Mouse (Mus musculus) hindbrain, embryonic 16.5 days (tissue): Measurements from ENCODE around the gene Zc3h7b. TPM values are rescaled to one million over a fixed set of nuclear protein-coding genes. Genes with fewer than 3 reads are reported as not detected.
"Not testable (repeated sequence)": the region's sequence is repeated elsewhere in the genome, so short reads cannot be mapped to it uniquely, and the experiment has no call there.

Source experiments
- ATAC-seq: fragments of 200-750 bp; cut with Nextera tagmentation; 2 replicates; pipeline ENCODE4 v1.8.0; 2017; ENCODE audit warnings: moderate TSS enrichment, moderate library complexity
- H3K27ac ChIP-seq: fragments of 300-500 bp; sonication (generic); 2 replicates; pipeline ENCODE4 v1.5.1; 2014; ENCODE audit warnings: low read depth, mild to moderate bottlenecking, control low read depth, low read length, moderate library complexity
- H3K27me3 ChIP-seq: fragments of 300-500 bp; sonication (generic); replicated peaks from 2 replicates; pipeline ENCODE4 v1.6.1; 2014; ENCODE audit warnings: low read length; ENCODE audit not compliant: control insufficient read depth, insufficient read depth
- H3K36me3 ChIP-seq: fragments of 300-500 bp; sonication (generic); 2 replicates; pipeline ENCODE4 v1.6.1; 2014; ENCODE audit warnings: mild to moderate bottlenecking, low read length, moderate library complexity, mixed read lengths; ENCODE audit not compliant: control insufficient read depth, insufficient read depth
- H3K4me1 ChIP-seq: fragments of 300-500 bp; sonication (generic); 2 replicates; pipeline ENCODE4 v1.6.1; 2014; ENCODE audit warnings: low read depth, low read length; ENCODE audit not compliant: control insufficient read depth, insufficient read depth
- H3K4me2 ChIP-seq: fragments of 300-500 bp; sonication (generic); 2 replicates; pipeline ENCODE4 v1.6.1; 2014; ENCODE audit warnings: mild to moderate bottlenecking, low read length, control low read depth, moderate library complexity
- H3K4me3 ChIP-seq: fragments of 300-500 bp; sonication (generic); 2 replicates; pipeline ENCODE4 v1.5.1; 2014; ENCODE audit warnings: mild to moderate bottlenecking, low read length, control low read depth, moderate library complexity
- H3K9ac ChIP-seq: fragments of 300-500 bp; sonication (generic); 2 replicates; pipeline ENCODE4 v1.6.1; 2014; ENCODE audit warnings: low read depth, mild to moderate bottlenecking, control low read depth, low read length, moderate library complexity
- H3K9me3 ChIP-seq: fragments of 300-500 bp; sonication (generic); 2 replicates; pipeline ENCODE4 v1.6.1; 2014; ENCODE audit warnings: mild to moderate bottlenecking, low read length, moderate library complexity; ENCODE audit not compliant: control insufficient read depth
- WGBS: fragments of 180-500 bp; shearing (Covaris S2); extraction: QIAGEN DNeasy Blood & Tissue Kit; methylation state at CpG from one replicate; pipeline ENCODE4 v1.1.7; 2014; 5-methylcytosine and 5-hydroxymethylcytosine counted together
- polyA plus RNA-seq: library from polyadenylated mRNA; unstranded; fragments of >200 nt; fragmentation: Nextera tagmentation; extraction: Ambion mirVana; gene quantifications from 2 replicates; pipeline ENCODE4 v1.2.1, GENCODE M21; 2015

Gene Zc3h7b
- polyA plus RNA-seq, 1 experiment from 2014 or later = 39.3 TPM

GRCm38 (mm10) chr15:81729241-81729791, 15.5 kb upstream of the Zc3h7b start:
- Histone ChIP-seq H3K27me3 (no peaks in the 10 kb centered on the region), H3K36me3 (no peaks in the 10 kb centered on the region), H3K4me2 (peak overlapping the region; percentile 90), H3K9me3 (no peaks in the 10 kb centered on the region), H3K27ac (peak overlapping the region; percentile 83), H3K9ac (peak overlapping the region; percentile 88), H3K4me3 (peak overlapping the region; percentile 99), H3K4me1 (peaks cover 17% of the 10 kb centered on the region)
- WGBS = 0% methylated on average over 41 of the region's 49 CpGs
- ATAC-seq = no peak

GRCm38 (mm10) chr15:81729792-81730635, 14.8 kb upstream of the Zc3h7b start:
- peaks cover 17% of the 10 kb centered on the region for H3K4me1 ChIP-seq
- peak overlapping the region; percentile 83 for H3K27ac ChIP-seq
- peak overlapping the region; percentile 99 for H3K4me3 ChIP-seq
- H3K27me3 ChIP-seq = no peaks in the 10 kb centered on the region
- peak overlapping the region; percentile 90 for H3K4me2 ChIP-seq
- H3K9me3 ChIP-seq = no peaks in the 10 kb centered on the region
- ATAC-seq = peak; percentile 99
- no peaks in the 10 kb centered on the region for H3K36me3 ChIP-seq
- WGBS = 4% methylated on average over 41 of the region's 41 CpGs
- peak overlapping the region; percentile 88 for H3K9ac ChIP-seq

- 65% methylated on average over 3 of the region's 3 CpGs for WGBS
- H3K4me1 ChIP-seq = no peaks in the 10 kb centered on the region; the same call in 1 of the 2 replicates
- no peak overlapping the region for H3K4me3 ChIP-seq
- H3K27ac ChIP-seq = no peak overlapping the region
- no peaks in the 10 kb centered on the region for H3K27me3 ChIP-seq
- no peak overlapping the region for H3K9ac ChIP-seq
- no peak for ATAC-seq
- no peaks in the 10 kb centered on the region for H3K9me3 ChIP-seq
- no peaks in the 10 kb centered on the region for H3K36me3 ChIP-seq
- H3K4me2 ChIP-seq = no peak overlapping the region
Measured at GRCm38 (mm10) chr15:81735075-81735474, 9.8 kb upstream of the Zc3h7b start.

GRCm38 (mm10) chr15:81739296-81739695, 5.6 kb upstream of the Zc3h7b start:
- Histone ChIP-seq H3K27ac (no peak overlapping the region), H3K27me3 (no peaks in the 10 kb centered on the region), H3K4me3 (no peak overlapping the region), H3K9ac (no peak overlapping the region), H3K9me3 (no peaks in the 10 kb centered on the region), H3K4me1 (peaks cover 2% of the 10 kb centered on the region), H3K36me3 (no peaks in the 10 kb centered on the region), H3K4me2 (no peak overlapping the region)
- ATAC-seq = no peak
- WGBS = 88% methylated on average over 3 of the region's 3 CpGs

- no peak overlapping the region for H3K27ac ChIP-seq
- no peak overlapping the region for H3K4me2 ChIP-seq
- H3K9me3 ChIP-seq = no peaks in the 10 kb centered on the region
- no peak for ATAC-seq
- no peak overlapping the region for H3K9ac ChIP-seq
- H3K4me3 ChIP-seq = no peak overlapping the region
- H3K27me3 ChIP-seq = no peaks in the 10 kb centered on the region
- 27% methylated on average over 2 of the region's 2 CpGs for WGBS
- no peaks in the 10 kb centered on the region for H3K36me3 ChIP-seq
- peaks cover 6% of the 10 kb centered on the region for H3K4me1 ChIP-seq
Measured at GRCm38 (mm10) chr15:81739924-81740323, 4.9 kb upstream of the Zc3h7b start.

GRCm38 (mm10) chr15:81742368-81742767, 2.5 kb upstream of the Zc3h7b start:
- WGBS = 20% methylated on average over 1 of the region's 2 CpGs
- not testable (repeated sequence) for H3K27me3 ChIP-seq, ATAC-seq, H3K4me2 ChIP-seq, H3K9ac ChIP-seq, H3K36me3 ChIP-seq, H3K9me3 ChIP-seq, H3K27ac ChIP-seq, H3K4me3 ChIP-seq
- peaks cover 14% of the 10 kb centered on the region for H3K4me1 ChIP-seq

GRCm38 (mm10) chr15:81745601-81746114, 801 bp downstream of the Zc3h7b start:
- peak overlapping the region; percentile 97 for H3K4me3 ChIP-seq
- H3K9me3 ChIP-seq = no peaks in the 10 kb centered on the region
- H3K27ac ChIP-seq = peak overlapping the region; percentile 93
- peak overlapping the region; percentile 81 for H3K4me2 ChIP-seq
- H3K9ac ChIP-seq = peak overlapping the region; percentile 95
- H3K4me1 ChIP-seq = peaks cover 20% of the 10 kb centered on the region
- WGBS = under 1% methylated on average over 33 of the region's 33 CpGs
- ATAC-seq = peak; percentile 83
- H3K36me3 ChIP-seq = no peaks in the 10 kb centered on the region
- H3K27me3 ChIP-seq = no peaks in the 10 kb centered on the region

GRCm38 (mm10) chr15:81749742-81750141, 4.9 kb downstream of the Zc3h7b start:
- Histone ChIP-seq H3K4me2 (no peak overlapping the region), H3K9me3 (no peaks in the 10 kb centered on the region), H3K27ac (no peak overlapping the region), H3K4me3 (no peak overlapping the region), H3K36me3 (no peaks in the 10 kb centered on the region), H3K4me1 (peaks cover 14% of the 10 kb centered on the region), H3K9ac (no peak overlapping the region; the same call in 1 of the 2 replicates), H3K27me3 (no peaks in the 10 kb centered on the region)
- ATAC-seq = no peak
- 51% methylated on average over 14 of the region's 14 CpGs for WGBS

- no peaks in the 10 kb centered on the region for H3K9me3 ChIP-seq
- no peaks in the 10 kb centered on the region for H3K27me3 ChIP-seq
- no peak overlapping the region for H3K4me3 ChIP-seq
- whole genome bisulfite sequencing = 96% methylated on average over 9 of the region's 9 CpGs
- no peak overlapping the region for H3K27ac ChIP-seq
- no peak overlapping the region for H3K4me2 ChIP-seq
- H3K36me3 ChIP-seq = no peaks in the 10 kb centered on the region
- ATAC-seq = no peak
- no peak overlapping the region for H3K9ac ChIP-seq
- peaks cover 6% of the 10 kb centered on the region; the same call in 1 of the 2 replicates for H3K4me1 ChIP-seq
Measured at GRCm38 (mm10) chr15:81753669-81754068, 8.8 kb downstream of the Zc3h7b start.
